Mouse (Mus musculus) small intestine, adult 2 months (tissue): ENCODE measurements around the gene Rab21. TPM values are rescaled to one million over a fixed set of nuclear protein-coding genes. Genes with fewer than 3 reads are reported as not detected.

Source experiments
- H3K27ac ChIP-seq: fragments of 200-500 bp; 2 replicates; pipeline ENCODE4 v1.5.1; 2012; ENCODE audit warnings: low read depth, low read length, control low read depth, inconsistent platforms; ENCODE audit not compliant: insufficient read depth
- H3K27me3 ChIP-seq: fragments of 200-500 bp; 2 replicates; pipeline ENCODE4 v1.6.1; 2012; ENCODE audit warnings: mild to moderate bottlenecking, moderate library complexity, low read length, inconsistent platforms; ENCODE audit not compliant: control insufficient read depth, insufficient read depth
- H3K36me3 ChIP-seq: fragments of 200-500 bp; 2 replicates; pipeline ENCODE4 v1.6.1; 2012; ENCODE audit warnings: mild to moderate bottlenecking, low read length, control low read depth, inconsistent platforms; ENCODE audit not compliant: control insufficient read depth, insufficient read depth
- H3K4me1 ChIP-seq: fragments of 200-500 bp; 2 replicates; pipeline ENCODE4 v1.6.1; 2012; ENCODE audit warnings: low read length, inconsistent platforms, mixed read lengths; ENCODE audit not compliant: control insufficient read depth, insufficient read depth, insufficient read length
- H3K4me3 ChIP-seq: fragments of 200-500 bp; 2 replicates; pipeline ENCODE4 v1.5.1; 2012; ENCODE audit warnings: low read depth, mild to moderate bottlenecking, control low read depth, inconsistent platforms, low read length, moderate library complexity
- CTCF ChIP-seq: fragments of 200-500 bp; IDR thresholded peaks from 2 replicates; pipeline ENCODE4 v1.5.1; 2012; ENCODE audit warnings: low read depth, mild to moderate bottlenecking, control low read depth, inconsistent platforms, low read length, moderate library complexity, mixed read lengths; ENCODE audit not compliant: insufficient replicate concordance, insufficient read length; ENCODE audit errors: extremely low read depth
- POLR2A ChIP-seq: fragments of 200-500 bp; IDR thresholded peaks from 2 replicates; pipeline ENCODE4 v1.6.1; 2012; ENCODE audit warnings: low read depth, mild to moderate bottlenecking, control low read depth, inconsistent platforms, low read length, moderate library complexity
- WGBS: fragments of 180-500 bp; shearing (Covaris S2); methylation state at CpG from one replicate; pipeline ENCODE4 v1.1.7; 2018; 5-methylcytosine and 5-hydroxymethylcytosine counted together
- polyA plus RNA-seq: library from polyadenylated mRNA; depleted of rRNA; stranded (reverse); fragments of >200 nt; gene quantifications from 2 replicates; pipeline ENCODE4 v1.2.3, GENCODE M21; 2012; rRNA removed

The Rab21 gene
- 12.6 and 28.8 TPM in 2 replicates for polyA plus RNA-seq

- Histone ChIP-seq H3K27ac (peak within 1 kb of the TSS; percentile 95), H3K36me3 (no peaks in the 10 kb centered on the region; the same call in 1 of the 2 replicates), H3K4me3 (peak within 1 kb of the TSS; percentile 88), H3K4me1 (peaks cover 21% of the 10 kb centered on the region; the same call in 1 of the 2 replicates), H3K27me3 (no peaks in the 10 kb centered on the region)
- WGBS: under 1% methylated on average over 48 of the region's 48 CpGs
- no peak for TF ChIP-seq CTCF
- peak; percentile 92 for TF ChIP-seq POLR2A
Observed at GRCm38 (mm10) chr10:115315473-115316171, at the start of gene Rab21. Gene Rab21, minus strand, starts transcription at chr10:115315594.

DNA sequence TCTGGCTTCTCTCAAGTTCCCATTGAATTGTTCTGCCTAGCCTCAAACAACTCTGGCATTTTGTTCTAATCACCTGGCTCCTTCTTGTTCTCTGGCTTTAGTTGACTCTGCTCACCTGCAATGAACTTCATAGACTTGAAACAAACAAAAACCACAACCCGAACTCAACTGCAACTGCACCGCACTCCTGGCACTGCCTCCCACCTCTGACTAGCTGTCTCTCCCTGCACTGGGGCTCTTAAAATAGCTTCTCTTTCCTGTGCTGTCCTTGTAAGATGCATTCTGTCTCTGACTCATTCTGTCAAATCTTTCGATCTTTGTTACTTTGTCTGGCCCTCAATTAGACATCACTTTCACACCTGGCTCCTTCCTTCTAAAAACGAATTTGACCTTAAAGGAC lies 47.8 kb upstream of the Rab21 start:
- 70% methylated on average over 4 of the region's 4 CpGs for WGBS
- TF ChIP-seq CTCF (no peak), POLR2A (no peak)
- Histone ChIP-seq H3K4me1 (peaks cover 15% of the 10 kb centered on the region), H3K27me3 (no peaks in the 10 kb centered on the region), H3K4me3 (no peak overlapping the region), H3K27ac (peak overlapping the region; percentile 97; the same call in 1 of the 2 replicates), H3K36me3 (peaks cover 2% of the 10 kb centered on the region; the same call in 1 of the 2 replicates)

GRCm38 (mm10) chr10:115362623-115362964 lies 47.2 kb upstream of the Rab21 start:
- TF ChIP-seq CTCF: no peak
- TF ChIP-seq POLR2A: no peak
- WGBS: 3% methylated on average over 9 of the region's 9 CpGs

DNA sequence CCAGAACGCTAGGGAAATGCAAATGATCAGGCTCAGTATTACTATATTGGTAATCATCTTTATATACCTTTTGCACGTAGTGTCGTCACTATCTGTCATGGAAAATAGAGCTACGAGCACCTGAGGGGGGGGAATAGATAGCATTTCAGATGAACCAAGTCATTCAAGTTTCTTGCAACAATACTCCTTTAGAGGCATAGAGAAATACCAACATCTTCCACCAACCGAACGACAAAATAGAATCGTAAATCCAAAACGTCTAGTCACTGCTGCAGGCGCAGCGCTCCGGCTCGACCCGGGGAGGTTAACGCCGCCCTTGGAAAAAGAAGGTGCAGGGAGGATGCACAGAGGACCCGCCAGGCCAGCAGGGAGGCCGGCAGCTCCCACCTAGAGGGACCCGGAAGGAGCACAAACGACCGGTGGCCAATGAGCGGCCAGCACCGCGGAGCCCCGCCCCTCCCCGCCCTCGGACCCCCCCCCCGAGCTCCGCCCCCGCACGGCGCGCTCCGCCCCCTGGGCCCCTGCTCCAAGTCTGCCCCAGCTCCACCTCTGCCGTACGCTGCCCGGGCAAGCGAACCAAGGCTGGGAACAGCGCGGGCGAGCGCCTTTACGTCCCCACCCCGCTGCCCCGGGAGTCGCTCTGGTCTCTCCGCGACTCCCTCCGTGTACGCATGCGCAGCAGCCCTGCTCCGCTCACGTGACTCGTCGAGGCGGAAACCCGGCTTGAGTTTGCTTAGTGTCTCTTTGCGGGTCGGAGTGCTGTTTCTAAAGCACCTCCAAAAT lies 46.6 kb upstream of the Rab21 start, which contains the start of gene Tmem19:
Gene Tmem19, minus strand, starts transcription at position 662 of the 783 bp plus-strand sequence.
- WGBS: under 1% methylated on average over 55 of the region's 58 CpGs
- H3K27ac ChIP-seq: peak within 1 kb of the TSS; percentile 97

More at GRCm38 (mm10) chr10:115362623-115362964, 47.2 kb upstream of the Rab21 start:
- Histone ChIP-seq H3K4me3 (peak overlapping the region; percentile 93), H3K27me3 (no peaks in the 10 kb centered on the region), H3K27ac (peak overlapping the region; percentile 97), H3K4me1 (peaks cover 17% of the 10 kb centered on the region), H3K36me3 (peaks cover 3% of the 10 kb centered on the region; the same call in 1 of the 2 replicates)

DNA sequence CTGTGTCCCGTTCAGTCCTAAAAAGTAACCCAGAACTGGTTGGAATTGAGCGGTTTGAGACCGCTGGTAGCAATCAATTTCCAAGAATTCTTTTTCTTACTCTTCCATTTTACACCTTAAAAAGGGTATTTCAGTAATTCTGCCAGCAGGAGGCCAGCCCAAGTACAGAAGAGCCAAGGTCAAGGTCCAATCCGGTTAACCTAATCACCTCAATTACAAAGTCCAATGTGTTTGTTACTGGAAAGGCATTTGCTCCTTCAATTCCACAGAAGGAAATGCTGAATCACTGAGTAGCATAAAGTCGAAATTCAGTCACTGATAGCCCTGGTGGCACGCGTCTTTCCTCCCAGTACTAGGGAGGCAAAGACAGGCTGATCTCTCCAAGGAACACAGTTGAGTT lies 43.7 kb upstream of the Rab21 start:
- H3K27ac ChIP-seq: peak overlapping the region; percentile 60
- peaks cover 16% of the 10 kb centered on the region for H3K36me3 ChIP-seq
- TF ChIP-seq CTCF (no peak), POLR2A (no peak)
- H3K27me3 ChIP-seq: no peaks in the 10 kb centered on the region
- no peak overlapping the region for H3K4me3 ChIP-seq
- WGBS: 52% methylated on average over 7 of the region's 7 CpGs
- H3K4me1 ChIP-seq: peaks cover 17% of the 10 kb centered on the region

More for the DNA sequence above, 46.6 kb upstream of the Rab21 start, which contains the start of gene Tmem19:
- Histone ChIP-seq H3K4me1 (peaks cover 17% of the 10 kb centered on the region), H3K36me3 (peaks cover 7% of the 10 kb centered on the region), H3K27me3 (no peaks in the 10 kb centered on the region), H3K4me3 (peak within 1 kb of the TSS; percentile 93)
- TF ChIP-seq CTCF (no peak), POLR2A (peak; percentile 80)

GRCm38 (mm10) chr10:115358216-115358919 lies 43.0 kb upstream of the Rab21 start:
- 85% methylated on average over 17 of the region's 17 CpGs for WGBS
- peak overlapping the region; percentile 60 for H3K27ac ChIP-seq
- peaks cover 16% of the 10 kb centered on the region for H3K4me1 ChIP-seq
- no peak overlapping the region for H3K4me3 ChIP-seq
- peaks cover 16% of the 10 kb centered on the region for H3K36me3 ChIP-seq
- no peak for TF ChIP-seq POLR2A
- no peak for TF ChIP-seq CTCF
- no peaks in the 10 kb centered on the region for H3K27me3 ChIP-seq

- Histone ChIP-seq H3K4me3 (no peak overlapping the region), H3K36me3 (peaks cover 16% of the 10 kb centered on the region), H3K27ac (no peak overlapping the region), H3K27me3 (no peaks in the 10 kb centered on the region), H3K4me1 (peaks cover 9% of the 10 kb centered on the region)
- WGBS: 89% methylated on average over 6 of the region's 7 CpGs
- TF ChIP-seq POLR2A (no peak), CTCF (no peak)
Observed at GRCm38 (mm10) chr10:115356106-115356505, 40.7 kb upstream of the Rab21 start.
